Mouse (Mus musculus): Measurements from ENCODE around the gene Apmap. TPM values are rescaled to one million over a fixed set of nuclear protein-coding genes. Genes with fewer than 3 reads are reported as not detected.
"Not testable (repeated sequence)": the region's sequence is repeated elsewhere in the genome, so short reads cannot be mapped to it uniquely, and the experiment has no call there.

Gene Apmap
- total RNA-seq, 2 experiments from 2014 or later: 21.1 to 23.0 TPM

DNA sequence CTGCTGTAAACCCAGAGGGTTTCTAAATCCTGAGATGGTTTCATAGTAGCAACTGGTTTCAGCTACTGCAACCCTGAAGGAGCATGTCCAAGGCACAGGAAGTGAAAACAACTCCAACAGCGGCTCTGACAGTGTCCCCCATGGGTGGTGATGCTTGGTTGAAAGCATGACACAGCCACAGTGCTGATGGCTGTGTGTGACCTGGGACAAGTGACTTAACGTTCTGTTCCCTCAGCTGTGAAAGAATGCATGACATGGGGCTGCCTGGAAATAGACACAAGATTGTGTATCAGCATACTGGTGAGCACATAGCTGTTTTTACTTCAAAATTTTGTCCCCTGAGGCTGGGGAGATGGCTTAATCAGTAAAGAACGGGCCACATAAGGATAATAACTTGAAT is 13.3 kb upstream of the Apmap start:
- DNase-seq: no peak

DNA sequence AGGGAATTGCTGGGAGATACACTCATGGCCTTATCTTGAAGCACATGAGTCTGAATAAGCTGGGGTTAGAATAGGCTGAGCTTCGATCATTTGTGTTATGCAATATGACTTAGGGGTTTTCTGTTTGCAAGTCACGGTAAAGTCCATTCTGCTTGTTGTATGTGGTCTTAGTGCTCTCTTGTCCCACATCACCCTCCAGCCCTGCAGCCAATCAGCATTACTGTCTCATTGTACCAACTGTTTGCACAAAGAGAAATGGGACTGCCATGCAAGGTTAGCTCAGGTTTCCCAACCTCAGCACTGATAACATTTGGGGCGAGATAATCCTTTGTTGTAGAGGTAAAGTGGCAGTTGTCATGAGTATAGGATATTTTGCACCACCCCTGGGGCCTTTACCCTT is 1.7 kb upstream of the Apmap start:
- no peak for DNase-seq

DNA sequence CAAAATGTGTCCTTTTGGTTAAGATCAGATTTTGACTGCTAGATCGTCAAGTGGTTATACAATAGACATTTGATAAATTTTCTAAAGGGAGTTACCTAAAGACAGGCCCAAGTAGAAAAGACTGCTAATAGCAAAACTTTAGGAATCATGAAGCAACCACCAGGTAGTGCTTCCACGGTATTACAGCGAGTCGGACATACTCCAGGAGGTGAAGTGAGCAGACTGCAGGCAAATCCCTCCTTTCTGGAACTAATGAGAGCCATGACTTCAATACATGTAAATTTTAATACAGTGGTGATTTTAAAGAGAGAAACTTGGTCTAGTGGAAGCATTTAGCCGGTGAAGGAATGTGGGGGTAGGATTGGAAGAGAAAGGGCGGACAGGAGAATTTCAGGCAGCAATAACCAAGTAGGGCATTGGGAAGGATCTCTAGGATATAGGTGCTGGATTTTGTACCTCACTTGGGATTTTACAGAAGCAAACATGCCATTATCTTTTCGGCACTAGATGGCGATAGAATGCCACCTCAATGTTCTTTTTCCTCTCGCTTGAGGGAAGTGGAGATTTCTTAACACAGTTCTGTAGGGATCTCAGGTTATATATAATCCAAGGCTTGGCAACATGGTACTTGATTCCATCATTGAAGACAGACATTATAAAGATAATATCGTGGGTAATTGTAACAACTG is 649 bp upstream of the Apmap start:
- DNase-seq: peak; percentile 33

DNA sequence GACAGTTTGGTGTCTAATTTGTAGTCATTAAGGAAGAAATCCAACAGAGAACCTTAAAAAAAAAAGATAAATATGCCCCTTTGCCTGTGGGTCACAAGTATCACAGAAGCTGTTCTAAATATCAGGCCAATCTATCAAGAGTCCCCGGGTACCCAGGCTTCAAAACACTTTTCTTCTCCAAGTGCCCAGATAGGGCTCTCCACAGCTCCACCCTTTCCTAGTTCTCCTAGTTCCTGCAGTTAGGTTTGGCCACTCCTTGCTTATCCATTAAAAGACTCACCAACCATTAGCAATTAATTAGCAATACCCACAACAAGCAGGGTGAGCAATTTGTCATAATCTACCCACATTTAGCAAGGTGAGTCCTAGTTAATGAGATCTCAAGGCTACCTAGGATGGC is 1.3 kb downstream of the Apmap start:
- no peak for DNase-seq

DNA sequence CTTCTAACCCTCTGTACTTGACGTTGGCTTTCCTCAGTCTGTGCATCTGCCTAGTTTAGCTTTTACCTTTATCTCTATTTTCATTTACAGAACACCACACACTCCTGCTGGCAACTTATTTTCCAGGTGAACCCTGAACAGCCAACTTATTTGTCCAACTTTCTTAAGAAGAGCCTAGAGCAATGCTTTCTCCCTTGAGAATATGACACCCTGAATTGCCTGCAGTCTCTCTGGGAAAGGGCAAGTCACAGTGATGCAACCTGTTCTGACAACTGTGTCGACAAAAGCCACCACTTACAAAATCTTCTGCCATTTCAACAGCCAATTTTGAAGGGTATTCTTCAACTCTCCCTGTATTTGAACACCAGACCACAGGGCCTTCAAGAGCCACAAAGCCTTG is 3.6 kb downstream of the Apmap start:
- DNase-seq: no peak

DNA sequence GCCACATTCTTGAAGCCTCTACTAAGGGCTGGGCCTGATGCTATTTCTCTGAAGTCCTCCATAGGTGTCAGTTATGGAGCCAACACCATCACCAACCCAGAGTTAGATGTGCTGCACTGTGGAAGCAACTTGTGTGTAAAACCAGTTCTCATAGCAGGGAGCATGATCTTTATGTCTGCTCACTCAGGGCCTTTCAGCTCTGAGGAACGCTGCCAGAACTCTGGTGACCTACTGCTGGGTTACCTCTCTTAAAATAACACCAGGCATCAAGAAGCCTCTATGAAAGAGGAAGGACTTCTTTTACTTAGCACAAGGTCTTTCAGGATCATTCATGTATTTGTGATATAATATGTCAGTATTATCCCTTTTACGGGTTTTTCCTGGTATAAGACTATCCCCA is 6.2 kb downstream of the Apmap start:
- no peak for DNase-seq

DNA sequence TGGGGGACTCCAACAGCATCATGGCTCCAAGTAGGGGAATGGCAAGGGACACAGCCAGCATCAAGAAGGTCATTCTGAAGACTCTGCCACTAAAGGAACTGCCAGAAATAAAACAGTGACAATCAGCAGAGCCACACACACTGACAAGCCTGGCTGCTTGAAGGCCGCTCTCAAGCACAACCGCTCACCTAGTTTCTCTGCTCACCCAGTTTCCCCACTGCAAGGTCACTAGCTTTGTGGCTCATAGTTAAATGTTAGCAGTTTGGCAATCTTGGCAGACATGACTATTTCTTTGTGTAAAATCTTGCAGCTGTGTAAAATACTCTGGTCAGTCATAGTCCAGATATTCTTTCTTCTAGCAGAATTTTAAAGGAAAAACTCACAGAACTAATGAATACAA is 8.1 kb downstream of the Apmap start:
- DNase-seq: no peak

DNA sequence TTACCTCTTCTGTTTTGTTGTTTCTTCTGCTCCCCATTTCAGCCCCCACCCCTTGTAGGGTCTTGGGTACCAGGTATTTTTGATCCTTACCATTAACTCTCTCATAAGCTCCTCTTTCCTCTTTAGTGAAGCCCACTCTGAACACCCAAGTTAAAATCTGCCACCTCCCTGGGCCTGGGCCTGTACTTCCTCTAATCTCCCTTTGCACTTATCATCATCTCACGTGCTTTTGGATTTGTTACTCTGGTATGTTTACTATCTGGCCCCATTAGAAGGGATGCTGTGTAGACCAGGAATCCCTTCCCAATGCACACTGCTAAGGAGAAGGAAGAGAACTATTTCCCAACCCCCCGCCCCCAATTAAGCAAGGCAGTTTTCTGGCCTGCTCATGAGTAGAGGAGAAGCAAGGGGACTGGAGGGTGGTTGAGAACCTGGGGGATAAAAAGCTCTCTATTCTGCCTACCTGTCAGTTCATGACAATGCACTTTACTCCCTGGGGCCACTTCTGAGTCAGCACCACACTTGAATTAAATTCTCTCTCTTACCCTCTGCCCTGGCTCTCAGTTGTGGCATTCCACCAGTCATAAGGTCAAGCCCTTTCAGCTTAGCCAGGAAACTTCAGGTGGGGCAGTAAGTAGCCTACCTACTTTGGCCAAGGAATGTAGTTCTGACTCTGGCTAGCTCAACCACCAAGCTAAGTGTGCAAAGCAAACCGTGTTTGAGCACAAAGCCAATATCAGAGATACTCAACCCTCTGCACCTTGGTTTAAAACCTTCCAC is 12.8 kb downstream of the Apmap start:
- no peak for DNase-seq

DNA sequence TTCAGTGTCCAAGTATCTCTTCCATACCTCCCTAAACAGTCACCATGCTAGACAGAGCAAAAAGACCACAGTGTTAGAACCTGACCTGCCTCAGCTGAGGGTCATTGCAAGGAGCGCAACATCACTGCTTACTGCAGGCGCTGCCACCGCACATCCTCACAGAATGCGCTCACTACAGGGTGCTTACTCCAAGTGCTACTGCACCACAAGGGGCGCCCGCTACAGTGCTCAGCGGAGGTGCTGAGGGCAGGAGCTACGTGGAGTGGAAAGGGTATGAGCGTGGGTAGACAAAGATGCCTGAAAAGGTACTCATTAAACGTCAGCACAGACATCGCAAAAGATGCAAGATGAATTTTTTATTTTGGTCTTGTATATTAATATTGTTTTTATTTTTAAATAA is 19.3 kb downstream of the Apmap start:
- DNase-seq: no peak

DNA sequence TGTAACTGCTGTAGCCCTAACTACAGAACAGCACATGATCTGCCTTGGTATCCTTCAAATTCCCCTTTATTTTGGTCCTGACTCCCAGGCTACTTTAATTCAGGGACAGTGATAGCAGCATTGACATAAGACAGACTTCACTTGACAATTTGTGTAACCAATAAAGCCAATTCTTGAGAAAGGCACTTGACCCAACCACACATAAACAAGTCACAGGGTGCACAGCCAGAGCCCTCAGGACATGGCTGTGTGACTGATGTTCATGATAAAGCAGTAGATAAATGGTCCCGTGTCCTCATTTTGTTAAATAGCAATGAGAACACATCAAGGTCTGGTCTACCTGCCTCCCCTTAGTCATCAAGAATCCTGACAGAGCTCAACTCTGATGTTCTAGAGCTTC is 28.7 kb downstream of the Apmap start:
- DNase-seq: no peak

DNA sequence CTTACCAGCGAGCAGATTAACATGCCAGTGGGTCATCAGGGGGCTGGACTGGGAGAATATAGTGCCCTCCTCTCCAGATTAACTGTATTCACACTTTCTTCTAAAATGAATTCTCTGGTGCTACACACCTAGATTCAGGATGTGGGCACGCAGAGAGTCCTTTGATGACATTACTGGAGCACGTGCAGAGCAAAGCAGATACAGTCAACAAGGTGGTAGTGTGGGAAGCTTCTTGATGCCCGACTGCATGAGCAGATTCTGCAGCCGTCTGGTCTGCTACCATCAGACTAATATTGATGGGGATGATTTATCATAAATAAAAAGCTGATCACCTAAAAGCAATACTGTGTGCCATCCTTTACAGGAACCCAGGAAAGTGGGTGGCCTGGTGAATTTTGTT is 29.8 kb downstream of the Apmap start:
- DNase-seq: no peak

DNA sequence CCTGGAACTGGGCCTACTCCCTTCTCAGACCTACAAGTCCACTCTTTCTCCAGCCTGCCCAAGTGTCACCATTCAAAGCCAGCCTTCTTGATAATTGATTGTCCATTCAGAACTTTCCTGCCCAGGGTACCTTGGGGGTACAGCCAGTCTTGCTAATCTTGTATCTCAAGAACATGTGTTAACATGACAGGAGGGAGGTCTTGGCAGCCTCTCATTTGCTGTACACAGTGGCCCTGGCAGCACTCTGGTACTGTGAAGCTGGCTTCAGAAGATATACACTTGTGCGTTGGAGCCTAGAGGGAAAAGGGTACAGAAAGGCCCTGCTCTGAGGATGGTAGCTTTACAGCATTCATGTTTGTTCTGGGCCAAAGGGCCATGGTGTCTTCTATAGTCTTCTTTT is 32.1 kb downstream of the Apmap start:
- DNase-seq: no peak

DNA sequence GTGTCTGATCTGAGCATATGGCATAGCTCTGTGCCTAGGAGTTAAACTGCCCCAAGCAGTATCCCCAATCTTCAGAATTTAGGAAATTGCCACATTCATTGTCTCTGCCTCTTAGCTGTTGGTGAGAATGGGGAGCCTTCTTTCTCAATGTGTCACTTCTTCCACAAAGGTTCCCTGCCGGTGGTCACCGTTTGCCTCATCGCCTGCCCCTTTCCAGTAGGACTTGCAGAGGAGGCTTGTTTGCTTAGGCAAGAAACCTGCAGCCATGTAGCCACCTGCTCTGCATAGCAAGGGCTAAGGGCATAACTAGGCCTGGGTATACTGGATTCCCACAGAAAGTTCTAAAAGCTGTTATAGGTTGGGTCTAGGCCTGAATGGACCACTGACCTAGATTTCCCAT is 35.9 kb downstream of the Apmap start:
- no peak for DNase-seq

DNA sequence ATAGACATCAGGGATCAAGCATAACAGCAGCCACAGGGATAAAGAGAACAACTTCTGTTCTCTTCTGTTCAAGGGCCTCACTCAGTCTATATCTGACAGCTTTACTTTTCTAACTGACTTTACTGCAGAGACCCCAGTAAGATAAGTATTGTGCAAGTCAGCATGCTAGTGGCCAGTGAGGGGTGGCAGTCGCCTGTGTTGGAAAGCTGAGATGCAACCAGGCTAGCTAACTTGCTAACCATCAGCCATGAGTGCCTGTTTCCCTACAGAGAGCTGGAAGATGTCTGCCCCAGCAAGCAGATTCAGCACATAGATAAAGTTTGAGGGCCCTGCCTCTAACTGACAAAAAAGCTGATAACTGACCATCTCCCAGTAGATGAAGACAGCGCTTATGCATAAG is 37.6 kb downstream of the Apmap start:
- DNase-seq: no peak

DNA sequence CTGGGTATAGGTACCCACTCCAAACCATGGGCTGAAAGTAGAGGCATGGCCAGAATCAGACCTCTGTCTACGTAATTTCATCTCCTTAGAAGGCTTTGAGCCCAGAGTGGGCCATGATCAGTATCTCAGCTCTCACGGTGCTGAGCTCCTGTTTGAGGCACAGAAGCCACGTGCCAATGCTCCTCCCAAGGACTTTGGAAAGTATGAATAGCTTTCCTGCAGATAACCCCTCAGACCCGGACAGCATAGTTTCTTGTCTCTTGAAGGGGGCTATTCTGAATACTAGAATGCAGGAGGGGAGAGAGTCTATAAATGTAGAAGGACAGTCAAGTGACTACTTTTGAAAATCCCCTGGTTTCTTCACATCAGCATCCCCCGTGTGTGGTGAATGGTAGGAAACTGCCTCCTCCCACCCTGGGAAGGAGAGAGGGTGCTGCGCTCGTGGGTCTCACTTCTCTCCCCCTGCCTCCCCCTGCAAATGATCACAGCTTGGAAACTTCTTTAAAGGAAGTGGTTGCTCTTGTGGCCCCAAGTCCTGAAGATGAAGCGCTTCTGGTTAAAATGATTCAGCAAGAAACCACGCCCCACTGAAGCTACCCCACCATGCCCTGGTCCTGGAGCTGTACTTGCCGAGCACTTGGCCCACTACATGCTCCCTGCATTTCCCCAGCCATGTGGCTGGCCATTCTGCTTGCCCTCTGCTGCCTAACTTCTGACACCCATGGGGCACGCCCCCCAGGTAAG is 38.3 kb downstream of the Apmap start, which contains the start of gene Cst7:
Gene Cst7 (plus strand): TSS at position 569 of the 744 bp plus-strand sequence.
- no peak for DNase-seq

DNA sequence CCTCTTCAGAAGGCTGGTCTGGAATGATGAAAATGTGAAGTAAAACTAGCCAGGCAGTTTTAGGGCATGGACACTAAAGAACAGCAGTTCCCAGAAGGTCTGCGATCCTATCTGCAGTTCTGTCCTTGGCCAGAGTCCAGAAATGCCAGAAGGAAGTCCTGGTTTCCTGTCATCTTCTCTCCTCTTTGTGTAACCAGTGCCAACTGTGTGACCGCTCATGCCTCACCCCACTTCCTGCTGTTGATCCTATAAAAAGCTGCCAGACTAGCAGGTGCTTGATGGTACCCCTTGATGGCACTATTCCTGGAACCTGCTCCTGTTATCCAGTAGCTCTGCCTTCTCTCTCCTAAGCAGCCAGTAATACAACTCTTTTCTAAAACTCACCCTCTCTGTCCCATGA is 41.3 kb downstream of the Apmap start:
- no peak for DNase-seq

DNA sequence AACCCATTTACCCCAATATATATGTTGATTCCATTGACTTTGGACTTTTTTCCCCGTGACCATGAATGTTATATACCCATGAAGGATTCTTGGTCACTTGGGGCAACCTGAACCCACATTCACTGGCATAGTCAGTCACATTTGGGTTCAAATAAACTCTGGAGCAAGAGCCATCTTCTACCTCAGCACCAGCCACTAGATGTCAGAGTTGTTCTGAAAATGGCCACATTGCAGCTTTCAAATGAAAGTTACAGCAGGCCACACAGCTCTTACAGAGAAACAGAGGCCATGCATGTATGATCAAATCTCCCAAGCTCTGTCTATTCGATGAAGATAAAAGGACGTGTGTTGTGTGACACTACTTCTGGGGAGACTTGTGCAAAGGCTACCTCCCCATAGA is 49.8 kb downstream of the Apmap start:
- no peak for DNase-seq

DNA sequence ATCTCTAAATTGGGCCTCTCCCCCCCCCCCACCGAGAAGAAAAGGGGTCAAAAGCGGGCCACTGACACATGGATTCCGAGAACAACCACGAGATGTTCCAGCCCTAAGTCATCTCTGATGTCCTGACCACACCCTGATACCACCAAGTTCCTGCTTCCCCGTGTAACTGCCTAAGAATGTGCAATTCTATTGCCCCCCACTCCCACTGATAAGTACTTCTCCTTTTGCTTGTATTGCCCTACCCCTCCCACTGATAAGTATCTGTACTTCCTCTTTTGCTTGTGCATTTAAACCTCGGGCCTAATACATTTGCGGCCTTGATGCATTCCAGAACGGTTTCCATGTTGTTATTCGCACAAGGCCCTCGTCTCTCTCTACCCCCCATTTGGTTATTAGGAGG is 58.8 kb downstream of the Apmap start:
- DNase-seq: not testable (repeated sequence)

Other genes with a start within 250 kb of the Apmap start
- gene 3300002I08Rik, start 245.8 kb downstream of the Apmap start, total RNA-seq (2021): 1 to 10 TPM; 1.6 to 2.7 TPM
- 1 to 10 TPM; 2.7 to 4.4 TPM for gene Zfp442, start 157.1 kb downstream of the Apmap start, total RNA-seq (2021)
- under 1 TPM; 0.14 to 0.23 TPM for gene Zfp345, start 123.5 kb downstream of the Apmap start, total RNA-seq (2021)
- not detected for gene Cst7, start 38.2 kb downstream of the Apmap start, total RNA-seq (2021)
- 10 to 100 TPM; 18.0 to 22.1 TPM for gene Acss1, start 59.9 kb upstream of the Apmap start, total RNA-seq (2021)
- not detected for gene Vsx1, start 80.8 kb upstream of the Apmap start, total RNA-seq (2021)
- 1 to 10 TPM; 6.7 to 7.3 TPM for gene Entpd6, start 140.5 kb upstream of the Apmap start, total RNA-seq (2021)
- 10 to 100 TPM; 15.2 to 20.1 TPM for gene Pygb, start 178.2 kb upstream of the Apmap start, total RNA-seq (2021)

Measured in gastrocnemius, postnatal 10 days (tissue).